Mouse (Mus musculus): Measurements from ENCODE around the gene Vps39.

Vps39 gene

DNA sequence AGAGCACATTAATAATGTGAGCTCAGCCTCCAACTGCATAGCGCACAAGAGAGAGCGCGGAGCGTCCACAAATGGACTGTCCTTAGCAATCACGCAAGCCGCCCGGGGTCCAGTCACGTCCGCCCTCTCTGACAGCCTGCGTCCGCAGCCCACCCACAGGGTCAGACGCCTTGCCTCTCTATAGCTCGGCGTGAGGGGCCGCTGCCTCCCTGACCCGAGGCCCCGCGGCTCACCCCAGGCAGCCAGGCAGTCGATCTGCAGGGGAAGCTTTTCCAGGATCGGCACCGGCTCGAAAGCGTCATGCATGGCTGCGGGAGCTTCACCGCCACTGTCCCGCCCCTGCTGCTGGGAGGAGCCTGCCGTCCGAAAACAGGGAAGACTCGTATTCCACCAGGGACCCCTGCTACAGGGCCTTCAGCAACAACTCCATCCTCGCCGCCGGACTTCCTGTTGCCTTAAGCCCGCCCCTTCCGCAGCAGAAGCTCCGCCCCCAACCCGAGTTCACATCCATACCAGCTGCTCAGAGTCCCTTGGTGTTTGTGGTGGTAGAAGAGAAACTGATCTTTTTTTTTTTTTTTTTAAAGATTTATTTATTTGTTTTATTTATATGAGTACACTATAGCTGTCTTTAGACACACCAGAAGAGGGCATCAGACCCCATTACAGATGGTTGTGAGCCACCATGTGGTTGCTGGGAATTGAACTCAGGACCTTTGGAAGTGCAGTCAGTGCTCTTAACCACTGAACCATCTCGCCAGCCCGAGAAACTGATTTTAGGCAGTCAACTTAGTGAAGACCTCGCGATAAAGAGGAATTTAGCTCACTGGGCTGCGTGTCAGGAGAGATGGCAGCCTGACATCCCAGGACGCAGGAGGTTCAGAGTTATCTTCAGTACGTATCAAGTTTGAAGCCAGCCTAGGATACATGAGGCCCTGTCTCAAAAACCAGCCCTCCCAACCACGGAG, at the start of gene Vps39:
Vps39 (minus strand) TSS at position 456 of the 965 bp plus-strand sequence.
- peak; percentile 79 to 86 for DNase-seq

DNA sequence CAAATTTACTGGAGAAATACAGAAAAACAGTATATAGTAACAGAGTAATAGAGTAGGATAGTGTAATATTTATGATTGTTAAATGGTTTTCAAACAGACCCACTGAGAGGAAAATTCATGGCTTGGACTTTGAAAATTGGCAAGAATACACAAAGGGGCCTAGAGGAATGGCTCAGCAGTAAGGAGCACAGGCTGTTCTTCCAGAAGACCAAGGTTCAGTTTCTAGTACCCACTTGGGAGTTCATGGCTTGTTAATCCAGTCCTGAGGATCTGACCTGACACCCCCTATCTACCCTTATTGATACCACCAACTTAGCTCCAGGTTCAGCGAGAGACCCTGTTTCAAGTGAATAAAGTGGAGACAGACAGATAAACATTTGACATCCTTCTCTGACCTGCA, 45.0 kb upstream of the Vps39 start:
- DNase-seq = no peak

DNA sequence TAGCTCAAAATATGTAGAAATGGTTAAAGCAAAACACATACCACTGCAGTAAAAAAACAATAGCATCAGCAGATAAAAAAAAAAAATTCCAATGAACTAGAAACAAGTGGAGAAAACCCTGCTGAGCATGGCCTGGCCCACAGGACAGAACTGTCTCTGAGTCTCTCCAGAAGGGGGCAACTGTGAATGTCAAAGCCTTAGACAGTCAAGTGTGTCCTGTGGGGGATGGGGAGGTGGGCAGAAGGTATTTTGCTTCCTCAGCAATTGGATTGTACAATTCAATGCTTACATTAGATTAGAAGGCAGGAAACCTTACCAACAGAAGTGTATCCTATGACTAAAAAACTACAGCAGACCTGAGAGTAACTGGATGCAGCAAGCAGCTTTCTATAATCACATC, 39.5 kb upstream of the Vps39 start:
- DNase-seq = peak in 1 of 2 experiments; percentile 2

GRCm38 (mm10) chr2:120390934-120391333, 38.0 kb upstream of the Vps39 start:
- DNase-seq = no peak

DNA sequence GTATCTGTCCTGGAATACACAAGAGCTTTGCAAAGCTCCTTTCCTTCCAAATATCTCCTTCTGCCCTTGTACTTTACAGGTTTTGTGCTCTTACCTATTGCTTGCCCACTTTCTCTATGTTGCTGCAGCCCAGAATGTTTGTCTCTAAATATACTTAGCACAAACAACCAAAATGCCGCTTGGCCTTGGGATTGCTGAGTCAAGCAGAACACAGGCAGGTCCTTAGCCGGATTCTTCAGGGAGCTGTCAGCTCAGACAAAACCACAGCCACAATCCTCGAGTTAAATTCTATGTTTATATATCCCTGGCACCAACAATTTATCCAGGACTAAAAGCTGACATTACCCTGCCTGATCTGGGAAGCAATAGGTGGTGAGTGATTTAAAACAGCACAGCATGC, 36.4 kb upstream of the Vps39 start:
- no peak for DNase-seq

DNA sequence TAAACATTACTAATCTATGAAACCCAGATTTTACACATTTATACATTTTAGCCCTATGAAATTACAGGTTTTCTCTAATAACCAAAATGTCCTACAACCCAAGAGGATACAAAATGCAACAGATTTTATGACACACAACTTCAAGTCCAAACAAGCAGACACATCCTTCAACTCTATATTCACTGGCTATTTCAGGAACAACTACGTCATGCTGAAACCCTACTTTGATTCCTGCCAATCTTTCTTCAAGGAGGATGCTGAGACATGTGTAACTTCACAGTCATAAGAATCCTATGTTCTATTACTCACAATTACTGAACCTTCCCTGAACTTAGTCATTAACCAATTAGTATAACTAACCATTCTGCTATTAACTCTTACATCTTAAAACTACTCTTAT, 34.4 kb upstream of the Vps39 start:
- no peak for DNase-seq

- DNase-seq = no peak
These were observed 33.3 kb upstream of the Vps39 start for GRCm38 (mm10) chr2:120386264-120386663.

- no peak for DNase-seq
These were observed 20.9 kb upstream of the Vps39 start for GRCm38 (mm10) chr2:120373858-120374257.

GRCm38 (mm10) chr2:120367416-120368207, 14.7 kb upstream of the Vps39 start:
- no peak for DNase-seq

DNA sequence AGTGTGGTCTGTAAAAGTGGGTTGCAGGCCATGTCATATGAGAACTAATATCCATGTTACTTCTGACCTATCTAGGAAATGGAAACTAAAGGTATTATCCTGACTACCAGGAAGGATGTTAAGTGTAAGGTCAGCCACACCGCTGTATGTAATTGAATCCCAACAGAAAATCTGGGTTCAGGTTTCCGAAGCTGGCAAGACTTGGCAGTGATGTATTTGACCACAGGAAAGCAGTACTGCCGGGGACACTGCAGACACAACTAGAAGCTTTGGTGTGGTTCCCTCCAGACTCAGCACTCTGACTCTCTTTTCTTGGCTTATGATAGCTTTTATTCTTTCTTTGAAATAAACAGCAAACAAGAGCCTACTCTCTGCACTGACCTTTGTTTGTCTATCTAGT, 13.6 kb upstream of the Vps39 start:
- DNase-seq = no peak

GRCm38 (mm10) chr2:120360425-120360824, 7.5 kb upstream of the Vps39 start:
- no peak for DNase-seq

DNA sequence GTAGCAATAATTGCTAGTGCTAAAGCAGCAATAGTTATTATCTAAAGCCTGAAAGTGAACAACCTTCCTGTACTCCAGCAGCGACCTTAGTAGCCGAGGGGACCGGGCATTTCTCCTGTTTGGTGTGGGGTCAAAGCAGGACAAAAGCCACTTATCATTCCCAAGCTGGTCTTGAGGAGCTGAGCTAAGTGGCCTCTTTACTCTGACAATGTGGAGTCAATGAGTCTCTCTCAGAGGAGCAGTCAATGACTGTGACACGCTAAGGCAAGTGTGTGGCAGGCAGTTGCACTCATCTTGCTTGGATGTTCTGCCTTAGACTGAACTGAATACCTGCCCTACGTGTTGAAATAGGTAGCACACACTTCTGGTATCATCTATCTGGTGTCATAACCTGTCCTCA, 1.6 kb downstream of the Vps39 start:
- no peak for DNase-seq

- no peak for DNase-seq
These were observed 4.8 kb downstream of the Vps39 start for GRCm38 (mm10) chr2:120348120-120348519.

DNA sequence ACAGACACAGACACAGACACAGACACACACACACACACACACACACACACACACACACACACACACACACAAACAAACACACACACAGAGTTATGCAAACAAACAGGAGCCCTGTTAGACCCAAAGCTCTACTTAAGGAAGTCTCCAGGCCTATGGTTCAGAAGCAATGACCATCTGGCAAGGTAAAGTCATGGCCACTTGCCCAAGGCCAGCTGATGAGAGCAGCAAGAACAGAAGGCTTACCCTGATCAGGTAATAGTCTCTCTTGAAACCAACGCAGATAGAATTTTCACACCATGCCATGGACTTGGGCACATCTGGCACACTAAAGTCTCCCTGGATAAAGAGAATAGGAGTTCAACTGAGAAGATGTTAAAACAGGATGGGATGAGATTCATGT, 11.2 kb downstream of the Vps39 start:
- DNase-seq = no peak

DNA sequence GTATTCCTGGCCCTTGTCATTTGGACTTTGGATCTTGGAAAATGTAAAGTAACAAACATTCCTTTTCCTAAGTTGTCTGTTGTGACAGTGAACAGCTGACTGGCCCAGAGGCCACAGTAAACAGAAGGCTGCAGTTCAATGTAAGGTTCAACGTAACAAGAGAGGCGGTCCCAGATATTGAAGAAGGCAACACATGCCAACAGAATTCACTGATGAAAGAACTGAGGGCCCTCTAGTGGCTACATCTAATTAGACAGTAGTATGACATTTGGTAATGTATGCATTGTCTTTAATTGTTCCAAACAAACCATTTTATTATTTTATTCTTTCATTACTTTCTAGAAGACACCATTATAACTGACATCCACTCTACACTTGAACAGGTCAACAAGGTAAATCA, 15.1 kb downstream of the Vps39 start:
- DNase-seq = no peak

- DNase-seq = no peak
These were observed 21.4 kb downstream of the Vps39 start for GRCm38 (mm10) chr2:120331575-120331974.

DNA sequence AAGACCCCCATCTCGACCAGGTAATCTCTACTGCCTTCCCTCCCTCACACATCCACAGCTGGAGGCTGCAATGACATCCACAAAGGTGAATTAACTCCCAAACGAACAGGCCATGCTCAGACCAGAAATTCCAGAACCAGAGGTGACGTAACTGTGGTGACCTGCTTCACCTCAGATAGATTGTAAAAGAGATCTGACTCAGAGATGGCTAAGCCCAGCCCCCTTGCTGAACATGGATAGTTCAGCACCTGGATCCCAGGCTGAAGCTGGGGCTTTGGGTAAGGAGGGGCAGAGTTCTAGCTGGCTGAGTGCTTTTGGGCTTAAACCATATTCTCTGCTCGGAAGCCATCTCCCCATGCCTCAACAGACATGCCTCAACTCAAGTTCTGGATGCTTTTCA, 37.9 kb downstream of the Vps39 start:
- DNase-seq = no peak

GRCm38 (mm10) chr2:120314487-120314886, 38.5 kb downstream of the Vps39 start:
- DNase-seq = no peak

GRCm38 (mm10) chr2:120313976-120314375, 39.0 kb downstream of the Vps39 start, which contains the start of gene Pla2g4f:
Gene Pla2g4f (minus strand): TSS chr2:120314165.
- no peak for DNase-seq

DNA sequence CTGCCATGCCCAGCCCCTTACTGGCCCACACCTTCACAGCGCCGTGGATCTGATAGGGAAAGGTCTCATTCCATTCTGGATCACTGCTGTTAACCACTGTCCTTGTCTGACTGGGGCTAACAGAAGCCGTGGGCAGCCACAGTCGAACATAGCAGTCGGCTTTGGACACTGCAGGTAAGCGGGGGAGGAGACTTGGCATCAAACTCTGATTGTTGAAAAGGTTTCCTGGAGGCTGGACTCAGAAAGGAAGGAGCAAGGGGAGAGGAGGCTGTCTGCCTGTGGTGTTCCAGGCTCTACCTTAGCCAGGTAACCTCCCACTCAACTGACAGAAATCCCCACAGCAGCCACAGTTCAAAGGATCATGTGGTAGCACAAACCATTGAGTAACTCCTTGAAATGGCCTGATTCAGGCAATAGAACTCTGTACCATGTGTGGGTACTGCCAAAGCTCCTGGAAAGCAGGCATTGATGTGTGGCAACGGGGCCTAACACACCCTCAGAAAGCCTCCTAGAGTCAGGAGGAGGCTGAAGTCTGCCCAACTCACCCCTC, 40.6 kb downstream of the Vps39 start:
- DNase-seq = no peak

GRCm38 (mm10) chr2:120304113-120304512, 48.8 kb downstream of the Vps39 start:
- no peak for DNase-seq

- DNase-seq = no peak
These were observed 51.9 kb downstream of the Vps39 start for GRCm38 (mm10) chr2:120301076-120301475.

- no peak for DNase-seq
These were observed 53.1 kb downstream of the Vps39 start for GRCm38 (mm10) chr2:120299866-120300265.

Data from thymus, adult 18-20 months (tissue).